Mouse (Mus musculus) adrenal gland, postnatal 14 days (tissue): ENCODE results near the gene Gm12169. TPM values are rescaled to one million over a fixed set of nuclear protein-coding genes. Genes with fewer than 3 reads are reported as not detected.

ENCODE experiments used
- total RNA-seq: library from RNA; stranded (reverse); gene quantifications from 2 replicates; pipeline ENCODE4 v1.2.3, GENCODE M21; 2021

Gm12169 gene
- total RNA-seq, 1 experiment from 2014 or later = not detected

Other genes starting within 250 kb of the Gm12169 start
- 47.1 and 47.7 TPM in 2 replicates for gene Cyfip2, start 211.4 kb upstream of the Gm12169 start, total RNA-seq
- gene Itk, start 134.7 kb upstream of the Gm12169 start, total RNA-seq = 0.74 and 6.8 TPM in 2 replicates
- gene Fam71b, start 127.7 kb upstream of the Gm12169 start, total RNA-seq = not detected in 2 replicates
- 31.1 and 39.6 TPM in 2 replicates for gene Med7, start 87.3 kb upstream of the Gm12169 start, total RNA-seq
- 0.96 and 1.5 TPM in 2 replicates for gene Havcr2, start 69.3 kb upstream of the Gm12169 start, total RNA-seq
- not detected in 2 replicates for gene BC053393, start 47.3 kb downstream of the Gm12169 start, total RNA-seq
- gene Dppa1, start 105.0 kb downstream of the Gm12169 start, total RNA-seq = not detected in 2 replicates
- 0.79 and 9.1 TPM in 2 replicates for gene Timd2, start 182.8 kb downstream of the Gm12169 start, total RNA-seq
- gene Havcr1, start 210.9 kb downstream of the Gm12169 start, total RNA-seq = 0.64 TPM in 1 of 2 replicates, not detected in the other